Mouse (Mus musculus) kidney, adult 18-20 months (tissue): ENCODE results near the gene Tbx4.

Source experiments
- DNase-seq: peaks from one replicate; pipeline ENCODE4 v3.0.0; 2021

Gene Tbx4

DNA sequence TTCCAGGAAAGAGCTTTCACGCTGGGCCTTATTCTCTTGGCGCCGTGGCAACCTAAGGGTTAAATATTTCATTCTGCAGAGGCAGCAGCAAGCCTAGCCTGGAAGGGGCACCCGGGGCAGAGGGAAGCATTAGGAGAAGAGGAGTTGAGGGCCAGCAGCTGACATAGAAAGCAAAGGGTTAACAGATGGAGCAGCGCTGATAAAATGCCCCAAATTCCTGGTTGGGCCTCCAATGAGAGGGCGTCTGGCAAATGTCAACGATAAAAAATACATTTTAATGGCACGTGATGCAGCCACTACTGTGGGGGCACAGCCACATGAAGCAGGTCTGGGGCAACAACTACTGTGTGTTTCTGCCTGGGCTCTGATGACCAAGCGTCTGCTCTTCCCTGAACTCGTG is 23.9 kb downstream of the Tbx4 start:
- DNase-seq, result no peak

DNA sequence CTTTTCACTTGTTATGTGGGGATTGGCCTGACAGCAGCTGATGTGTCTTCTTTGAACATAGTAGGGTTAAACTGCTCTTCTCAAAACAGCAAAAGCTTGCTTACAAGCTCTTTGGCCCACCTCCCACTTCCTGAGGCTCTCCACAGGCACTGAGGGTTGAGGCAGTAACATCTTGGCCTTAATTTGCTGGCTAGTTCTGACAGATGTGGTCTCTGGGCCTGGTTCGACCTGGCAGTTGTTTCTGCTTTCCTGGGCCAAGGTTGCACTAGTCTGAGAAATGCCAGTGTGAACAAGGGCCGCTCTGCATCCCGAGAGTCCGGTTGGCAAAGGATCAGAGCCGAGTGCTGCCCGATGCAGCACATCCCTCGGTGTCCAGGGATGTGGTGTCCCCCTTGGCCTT is 27.3 kb downstream of the Tbx4 start:
- no peak for DNase-seq

DNA sequence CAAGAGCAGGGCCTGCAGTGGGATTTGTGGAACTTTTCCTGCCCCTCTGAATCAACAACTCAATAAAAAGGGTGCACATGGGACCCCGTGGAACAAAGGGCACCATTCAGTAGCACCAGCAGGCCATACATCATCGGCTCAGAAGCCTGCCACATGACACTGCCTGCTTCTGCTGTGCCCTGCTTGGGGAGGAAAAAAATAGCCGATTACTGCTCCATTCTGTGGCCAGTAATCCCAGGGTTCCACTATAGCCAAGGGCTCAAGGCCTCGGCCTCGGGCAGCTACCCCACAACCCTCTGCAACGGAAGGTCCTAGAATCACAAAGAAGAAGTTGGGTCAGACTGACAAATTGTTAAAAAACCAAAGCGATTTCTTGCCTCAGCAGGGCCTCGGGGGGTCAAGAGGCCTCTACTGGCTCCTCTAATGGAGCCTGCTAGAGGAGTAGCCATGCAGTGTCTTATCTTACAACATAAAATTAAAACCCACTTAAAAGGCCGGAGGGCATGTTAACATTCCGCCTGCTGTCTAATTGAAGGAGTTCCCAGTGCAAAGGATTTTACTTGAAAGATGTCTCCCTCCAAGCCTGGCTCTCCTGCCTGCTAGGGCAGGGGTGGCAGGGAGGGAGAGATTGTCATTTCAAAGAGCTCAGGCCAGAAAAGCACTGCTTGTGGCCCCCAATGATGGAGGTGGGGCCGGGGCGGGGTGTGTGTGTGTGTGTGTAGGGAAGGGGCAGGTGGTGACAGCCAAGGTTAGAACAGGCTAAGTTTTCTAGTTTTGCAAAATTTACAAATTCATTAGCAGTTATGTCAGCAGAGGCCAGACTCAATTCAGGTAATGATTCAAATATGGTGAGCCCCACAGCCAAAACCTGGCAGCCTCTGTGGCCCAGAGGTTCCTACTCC is 31.1 kb downstream of the Tbx4 start:
- no peak for DNase-seq

DNA sequence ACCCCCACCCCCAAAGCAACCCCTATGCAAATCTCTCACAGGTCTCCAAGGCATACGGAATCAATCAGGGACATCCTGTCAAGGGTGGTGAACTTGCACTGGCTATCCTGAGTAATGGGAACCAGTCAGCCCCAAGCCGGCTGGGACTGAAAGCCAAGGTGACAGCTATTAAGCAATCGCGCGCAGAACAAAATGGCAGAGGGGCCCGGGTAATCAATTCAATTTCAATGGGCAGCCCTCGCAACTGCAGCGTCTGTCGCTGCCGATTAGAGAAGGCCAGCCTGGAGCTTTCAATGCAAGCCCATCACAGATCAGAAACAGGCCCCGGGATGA is 31.7 kb downstream of the Tbx4 start:
- DNase-seq, result no peak

DNA sequence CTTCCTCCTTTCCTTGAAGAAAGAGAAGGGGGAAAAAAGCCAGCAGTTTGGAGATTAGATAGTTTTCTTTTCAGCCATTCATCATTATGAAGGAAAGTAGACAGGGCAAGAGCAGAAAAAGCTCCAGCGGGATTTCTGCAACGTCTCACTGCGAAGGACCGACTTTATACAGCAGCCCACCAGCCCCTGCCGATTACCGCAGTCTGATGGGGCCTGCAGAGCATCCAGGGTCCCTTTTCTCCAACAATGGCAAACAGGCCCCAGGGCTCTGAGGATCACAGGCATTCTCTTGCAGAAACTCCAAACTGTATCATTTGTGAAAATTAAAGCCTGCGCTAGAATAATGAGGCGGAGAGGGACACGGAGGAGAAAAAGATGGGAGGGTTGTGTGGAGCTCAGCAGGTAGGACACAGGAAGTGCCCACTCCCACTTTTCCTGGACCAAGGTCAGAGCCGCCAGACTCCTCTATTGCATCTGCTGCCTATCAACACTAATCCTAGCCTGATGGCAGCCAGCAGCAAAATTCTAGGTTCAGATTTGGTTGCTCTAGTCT is 32.2 kb downstream of the Tbx4 start:
- no peak for DNase-seq

DNA sequence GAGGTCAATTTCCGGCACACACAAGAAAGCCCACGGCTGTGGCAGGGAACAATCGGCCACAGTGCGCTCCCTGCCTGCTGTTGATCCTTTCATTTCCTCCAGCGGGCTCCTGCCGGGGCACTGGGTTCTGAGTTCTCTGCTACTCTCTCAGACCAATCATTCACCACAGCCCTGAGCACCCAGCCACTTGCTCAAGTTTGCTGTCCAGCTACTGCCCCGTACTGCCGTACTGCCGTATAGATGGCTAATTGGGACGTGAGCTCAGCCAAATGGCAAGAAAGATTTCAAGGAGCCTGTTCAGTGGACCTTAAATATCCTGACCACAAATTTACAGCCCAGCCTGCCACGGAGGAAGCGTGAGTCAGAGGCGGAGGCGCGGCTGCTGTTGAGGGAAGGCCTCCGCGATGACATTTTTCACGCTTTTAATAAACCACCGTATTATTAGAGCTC is 39.1 kb downstream of the Tbx4 start:
- DNase-seq, result peak; percentile 40

DNA sequence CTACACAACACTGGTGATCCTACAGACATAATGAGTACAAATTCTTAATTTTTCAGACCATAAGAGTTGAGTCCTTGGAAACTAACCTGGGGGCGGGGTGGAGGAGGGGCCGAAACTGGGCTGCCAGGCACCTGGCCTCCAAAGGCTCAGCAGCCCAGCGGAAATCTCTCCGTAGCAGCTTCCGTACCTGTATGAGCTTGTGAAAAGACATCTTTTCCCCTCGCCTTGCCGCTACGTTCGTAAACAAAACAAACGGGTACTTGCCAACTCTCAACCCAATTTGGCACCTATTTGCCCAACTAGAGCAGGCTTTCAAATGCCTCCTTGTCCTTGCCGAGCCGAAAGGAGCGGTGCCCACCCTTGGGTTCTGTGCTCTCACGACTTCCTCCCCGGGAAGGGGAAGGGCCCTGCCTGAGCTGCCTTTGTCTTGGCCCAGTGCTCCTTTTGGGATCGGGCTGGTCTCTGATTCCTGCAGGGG is 40.1 kb downstream of the Tbx4 start:
- DNase-seq, result peak; percentile 9

DNA sequence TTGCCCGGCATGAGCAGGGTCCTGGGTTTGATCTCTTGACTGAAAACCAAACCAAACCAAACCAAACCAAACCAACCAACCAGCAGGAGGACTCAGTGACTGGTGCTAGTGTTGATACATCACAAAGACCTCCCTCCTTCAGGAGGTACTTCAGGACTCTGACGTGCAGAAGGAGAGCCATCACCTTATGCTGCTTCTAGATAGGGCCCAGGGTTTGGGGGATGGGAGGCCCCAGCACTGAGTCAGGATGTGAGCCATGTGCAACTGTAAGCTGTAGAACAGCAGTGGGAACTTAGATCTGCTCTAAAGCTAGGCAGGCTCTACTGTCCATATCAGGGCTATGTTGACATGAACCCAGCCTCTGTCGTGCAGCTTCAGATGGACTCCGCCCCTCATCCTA is 41.9 kb downstream of the Tbx4 start:
- no peak for DNase-seq

DNA sequence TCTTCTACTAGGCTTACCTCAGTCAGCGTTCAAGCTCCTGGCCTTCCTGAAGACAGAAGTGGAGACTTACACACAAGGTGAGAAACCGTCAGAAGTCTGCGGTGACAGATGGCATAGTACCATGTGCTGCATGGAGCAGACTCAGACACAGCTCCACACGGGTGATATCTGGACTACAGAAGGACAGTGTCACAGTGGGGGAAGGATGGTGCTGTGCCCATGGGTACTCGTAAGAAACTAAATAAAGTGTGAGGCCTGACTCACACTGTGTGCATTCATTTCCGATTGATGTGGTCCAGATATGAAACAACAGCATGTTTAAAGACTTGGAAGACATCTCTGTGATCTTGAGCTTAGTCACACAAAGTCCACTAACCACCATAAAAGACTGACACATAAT is 43.4 kb downstream of the Tbx4 start:
- no peak for DNase-seq

DNA sequence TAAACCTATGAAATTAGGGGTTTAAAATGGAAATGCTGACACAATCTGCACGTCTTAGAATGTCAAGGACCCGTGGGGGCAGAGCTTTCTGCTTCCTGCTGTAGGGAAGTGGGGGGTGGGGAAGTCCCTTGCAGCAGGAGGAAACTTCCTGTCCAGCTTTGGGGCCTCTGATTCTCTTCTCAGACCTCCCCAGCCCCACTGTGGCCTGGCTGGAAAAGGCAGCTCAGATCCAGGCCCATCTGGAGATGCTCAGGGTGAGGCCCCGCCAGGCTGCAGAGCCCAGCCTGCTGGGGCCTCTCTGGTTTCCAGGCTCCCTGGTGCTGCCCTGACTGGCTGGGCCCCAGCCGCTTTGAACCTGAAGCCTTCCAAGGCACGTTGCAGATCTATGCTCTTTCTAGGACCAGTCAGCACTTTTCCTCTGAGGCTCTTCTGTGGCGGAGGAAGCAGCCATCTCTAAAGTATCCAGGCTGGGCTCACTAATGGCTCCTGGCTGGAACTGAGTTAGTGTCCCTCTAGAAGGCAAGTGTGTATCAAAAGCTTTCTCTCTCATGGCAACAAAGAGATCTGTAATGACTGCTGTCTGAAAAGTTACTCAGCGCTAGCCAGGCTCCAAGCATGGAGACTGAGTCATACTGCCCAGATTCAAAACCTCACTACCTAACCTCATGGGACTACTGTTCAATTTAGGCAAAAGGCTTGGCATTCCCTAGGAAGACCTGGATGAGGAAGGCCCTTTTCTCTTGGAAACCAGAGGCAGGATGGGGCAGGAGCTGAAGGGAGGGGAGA is 55.8 kb downstream of the Tbx4 start:
- no peak for DNase-seq

DNA sequence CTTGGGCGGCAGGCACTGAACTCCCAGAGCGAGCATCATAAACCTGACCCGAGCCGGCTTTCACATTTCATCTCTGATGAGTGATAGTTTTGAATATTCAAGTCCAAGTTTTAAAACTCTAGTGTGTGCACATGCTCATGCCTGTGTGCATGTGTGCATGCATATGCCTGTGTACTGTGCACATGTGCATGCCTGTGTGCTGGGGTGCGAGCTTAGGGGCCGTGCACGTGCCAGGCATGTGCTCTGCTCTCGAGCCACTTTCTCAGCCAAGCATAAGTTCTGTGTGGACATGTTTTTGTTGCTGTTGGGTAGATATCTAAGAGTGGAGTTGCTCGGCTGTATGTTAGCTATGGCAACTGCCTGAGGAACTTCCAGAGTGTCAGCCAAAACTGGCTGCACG is 62.5 kb downstream of the Tbx4 start:
- no peak for DNase-seq

DNA sequence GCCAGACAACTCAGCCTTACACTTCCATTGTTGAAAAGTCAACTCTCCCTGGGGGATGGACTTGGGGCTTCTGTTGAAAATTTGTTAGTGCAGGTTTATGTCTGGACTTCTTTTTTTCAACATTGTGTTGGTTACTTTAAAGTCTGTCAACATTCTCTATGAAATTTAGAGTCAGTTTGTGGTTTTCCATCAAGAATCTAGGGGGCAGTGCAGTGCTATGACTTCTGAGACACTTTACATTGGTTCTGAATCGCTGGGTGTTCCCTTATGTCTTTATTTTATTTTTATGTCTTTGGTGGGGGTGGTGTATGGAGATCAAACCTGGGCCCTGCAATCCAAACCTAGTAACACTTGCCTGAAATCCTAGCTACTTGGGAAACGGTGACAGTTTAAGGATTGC is 63.5 kb downstream of the Tbx4 start:
- DNase-seq, result no peak

DNA sequence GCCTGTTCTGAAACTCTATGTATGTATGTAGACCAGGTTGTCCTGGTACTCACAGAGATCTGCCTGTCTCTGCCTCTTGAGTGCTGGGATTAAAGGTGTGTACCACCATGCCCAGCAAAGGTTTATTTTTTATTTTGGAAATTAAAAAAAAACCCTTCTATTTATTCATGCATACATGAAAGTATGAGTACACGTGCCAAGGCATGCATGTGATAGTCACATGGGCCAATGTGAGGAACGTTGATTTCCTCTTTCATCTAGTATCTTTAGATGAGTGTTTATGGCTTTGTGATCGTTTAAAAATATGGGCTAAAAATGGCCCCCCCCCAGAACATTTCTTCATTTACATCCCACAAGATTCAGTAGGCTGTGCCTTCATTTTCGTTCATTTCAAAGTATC is 66.3 kb downstream of the Tbx4 start:
- no peak for DNase-seq

DNA sequence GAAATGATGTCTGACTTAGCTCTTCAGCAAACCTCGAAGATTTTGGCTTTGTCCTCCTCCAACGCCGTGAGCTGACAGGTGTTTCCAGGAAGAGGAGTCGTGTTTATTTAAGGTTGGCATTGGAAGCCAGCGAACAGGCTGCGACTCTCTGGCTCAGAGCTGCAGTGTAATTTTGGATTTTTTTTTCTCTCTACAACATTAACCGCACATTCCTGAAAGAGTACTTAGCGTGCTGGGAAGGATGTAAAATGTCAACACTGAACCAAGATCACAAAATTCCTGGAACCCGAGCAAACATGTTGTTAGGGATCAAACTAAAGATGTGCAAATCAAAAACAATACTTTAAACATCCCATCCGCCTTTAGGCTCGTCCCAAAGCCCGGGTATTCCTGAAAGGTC is 69.4 kb downstream of the Tbx4 start:
- DNase-seq, result no peak

DNA sequence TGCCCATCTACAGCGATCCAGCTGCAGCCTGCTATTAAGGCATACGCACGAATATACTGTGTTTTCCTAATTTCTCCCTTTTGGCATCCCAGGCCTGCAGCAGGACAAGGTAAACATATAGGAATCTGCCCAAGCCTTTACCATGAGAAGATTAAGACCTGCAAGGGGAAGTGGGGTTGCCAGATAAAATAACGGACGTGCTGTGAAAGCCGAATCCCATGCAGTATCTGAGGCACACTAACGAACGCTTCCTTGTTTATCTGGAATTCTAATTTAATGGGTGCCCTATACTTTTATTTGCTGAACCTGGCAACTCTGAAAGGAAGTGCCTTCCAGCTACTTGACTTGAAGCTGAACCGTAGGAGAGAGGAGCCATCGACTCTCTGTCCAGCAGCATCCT is 70.2 kb downstream of the Tbx4 start:
- no peak for DNase-seq

DNA sequence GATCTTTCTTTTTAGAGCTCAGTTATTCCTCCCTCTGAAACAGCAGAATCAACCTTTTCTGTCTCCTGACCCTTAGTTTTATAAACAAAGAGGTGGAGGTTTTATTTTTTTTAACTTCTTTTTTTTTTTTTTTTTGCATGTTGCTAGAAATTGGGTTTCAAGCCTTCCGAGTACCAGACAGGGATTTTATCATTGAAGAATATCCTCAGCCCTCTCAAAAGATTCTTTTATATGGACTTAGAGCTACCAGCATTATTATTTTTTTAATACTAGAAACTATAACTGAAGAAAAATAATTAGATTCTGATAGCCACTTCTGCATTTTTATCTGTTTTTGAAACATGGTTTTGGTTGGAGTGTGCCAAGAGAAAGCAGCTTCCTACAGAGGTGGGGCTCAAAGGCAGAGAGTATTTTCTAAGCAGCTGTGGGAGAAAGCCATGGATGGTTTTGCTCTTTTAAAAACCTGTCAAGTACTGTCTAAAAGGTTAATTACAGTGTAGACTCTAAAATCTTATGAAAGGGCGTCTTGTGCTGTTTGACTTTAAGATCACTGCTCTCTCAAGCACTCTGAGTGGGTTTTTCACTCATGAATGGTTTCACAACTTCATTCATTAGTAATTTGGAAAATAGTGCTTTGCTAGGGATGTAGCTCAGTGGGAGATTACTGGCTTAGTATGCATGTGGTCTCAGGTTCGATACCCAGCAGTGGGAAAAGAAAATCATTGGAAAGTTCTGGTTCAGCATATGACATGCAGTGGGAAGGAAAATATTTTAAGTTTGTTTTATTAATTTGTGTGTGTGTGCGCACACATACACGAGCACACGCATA is 70.9 kb downstream of the Tbx4 start:
- DNase-seq, result no peak

DNA sequence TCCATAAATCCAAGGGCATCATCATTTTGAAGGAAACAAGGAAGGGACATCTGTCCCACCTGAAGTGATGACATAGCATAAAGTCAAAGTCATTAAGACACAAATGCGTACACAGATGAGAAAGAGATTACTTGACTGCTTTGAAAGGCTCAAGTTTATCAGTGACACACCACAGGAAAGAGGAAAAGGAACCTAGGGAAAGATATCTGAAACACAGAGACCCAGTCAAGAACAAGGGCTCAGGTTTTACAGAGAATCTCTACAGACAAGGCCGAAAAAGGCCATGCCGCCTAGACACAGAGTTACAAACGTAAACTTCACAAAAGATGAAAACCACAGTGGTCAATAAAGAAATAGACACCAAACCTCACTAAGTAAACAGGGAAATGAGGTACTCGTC is 73.6 kb downstream of the Tbx4 start:
- no peak for DNase-seq

DNA sequence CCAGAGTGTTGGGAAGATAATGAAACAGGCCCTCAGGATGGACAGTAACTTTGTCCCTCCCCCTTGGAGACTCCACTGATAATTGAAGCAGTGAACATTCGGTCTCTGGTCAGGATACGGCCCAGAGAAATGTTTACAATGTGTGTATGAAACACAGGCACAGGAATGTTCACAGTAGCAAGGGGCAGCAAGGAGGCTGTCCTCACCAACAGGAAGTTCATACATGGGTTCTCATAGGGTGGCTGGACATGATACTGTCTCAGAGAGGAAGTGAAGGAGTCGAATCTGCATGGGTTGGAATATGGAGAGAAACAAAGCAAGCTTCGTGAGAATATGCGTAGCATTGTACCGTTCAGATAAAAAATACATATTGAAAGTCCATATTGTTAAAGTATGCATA is 74.1 kb downstream of the Tbx4 start:
- no peak for DNase-seq

DNA sequence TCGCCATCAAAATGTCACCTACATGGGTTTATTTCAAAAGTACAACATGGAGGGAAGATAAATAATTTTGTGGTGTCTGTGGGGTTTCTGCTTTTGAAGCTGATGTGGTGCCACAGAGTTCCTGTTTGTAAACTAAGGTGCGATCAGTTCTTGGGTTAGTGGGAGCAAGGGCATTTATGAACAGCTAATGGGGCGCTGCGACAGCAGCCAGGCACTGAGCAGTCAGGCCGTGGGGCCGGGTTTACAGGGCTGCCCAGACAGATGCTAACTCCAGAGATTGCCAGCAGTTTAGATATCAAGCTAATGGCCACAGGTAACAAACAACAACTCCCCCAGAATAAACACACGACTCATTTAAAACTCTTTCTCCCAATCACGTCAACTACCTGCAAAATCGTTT is 75.3 kb downstream of the Tbx4 start:
- no peak for DNase-seq
